Mouse (Mus musculus) forebrain, embryonic 12.5 days (tissue): ENCODE measurements around the gene Olfr993. TPM values are rescaled to one million over a fixed set of nuclear protein-coding genes. Genes with fewer than 3 reads are reported as not detected.

ENCODE experiments used
- ATAC-seq: fragments of 200-750 bp; cut with Nextera tagmentation; 2 replicates; pipeline ENCODE4 v1.8.0; 2017; ENCODE audit warnings: moderate TSS enrichment; ENCODE audit not compliant: low FRiP score
- H3K27ac ChIP-seq: fragments of 300-500 bp; sonication (generic); 2 replicates; pipeline ENCODE4 v1.5.1; 2016; ENCODE audit warnings: mild to moderate bottlenecking
- H3K27me3 ChIP-seq: fragments of 300-500 bp; sonication (generic); 2 replicates; pipeline ENCODE4 v1.6.1; 2016; ENCODE audit warnings: mild to moderate bottlenecking
- H3K36me3 ChIP-seq: fragments of 300-500 bp; sonication (generic); replicated peaks from 2 replicates; pipeline ENCODE4 v1.6.1; 2016; ENCODE audit warnings: mild to moderate bottlenecking
- H3K4me1 ChIP-seq: fragments of 300-500 bp; sonication (generic); 2 replicates; pipeline ENCODE4 v1.6.1; 2016
- H3K4me2 ChIP-seq: fragments of 300-500 bp; sonication (generic); 2 replicates; pipeline ENCODE4 v1.6.1; 2016; ENCODE audit warnings: mild to moderate bottlenecking, moderate library complexity
- H3K4me3 ChIP-seq: fragments of 300-500 bp; sonication (generic); replicated peaks from 2 replicates; pipeline ENCODE4 v1.5.1; 2016; ENCODE audit warnings: mild to moderate bottlenecking
- H3K9ac ChIP-seq: fragments of 300-500 bp; sonication (generic); 2 replicates; pipeline ENCODE4 v1.6.1; 2016; ENCODE audit warnings: mild to moderate bottlenecking
- H3K9me3 ChIP-seq: fragments of 300-500 bp; sonication (generic); 2 replicates; pipeline ENCODE4 v1.6.1; 2016
- WGBS: fragments of 180-500 bp; shearing (Covaris S2); methylation state at CpG from one replicate; pipeline ENCODE4 v1.1.7; 2016; 5-methylcytosine and 5-hydroxymethylcytosine counted together
- polyA plus RNA-seq: library from polyadenylated mRNA; unstranded; fragments of >200 nt; fragmentation: Nextera tagmentation; extraction: Ambion mirVana; gene quantifications from 2 replicates; pipeline ENCODE4 v1.2.1, GENCODE M21; 2016

Gene Olfr993
- not detected in 2 replicates for polyA plus RNA-seq

DNA sequence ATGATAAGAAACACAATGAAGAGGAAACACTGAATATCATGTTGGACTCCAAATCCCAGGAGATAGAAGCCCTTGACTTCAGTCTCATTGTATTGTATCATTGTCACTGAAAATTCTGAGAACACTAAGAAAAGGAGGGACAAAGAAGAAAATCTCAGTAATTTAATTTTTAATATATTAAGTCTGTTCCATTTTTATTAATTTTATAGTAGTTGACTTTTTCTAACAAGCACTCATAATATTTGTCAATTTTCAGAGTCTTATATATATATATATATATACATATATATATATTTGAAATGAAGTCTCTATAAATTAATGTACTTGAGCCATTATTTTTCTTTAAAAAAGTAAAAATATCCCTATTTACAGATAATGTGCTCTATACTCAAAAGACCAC, at the start of gene Olfr993:
Olfr993 (minus strand) TSS at position 101 of the 400 bp plus-strand sequence.
- ATAC-seq: no peak

DNA sequence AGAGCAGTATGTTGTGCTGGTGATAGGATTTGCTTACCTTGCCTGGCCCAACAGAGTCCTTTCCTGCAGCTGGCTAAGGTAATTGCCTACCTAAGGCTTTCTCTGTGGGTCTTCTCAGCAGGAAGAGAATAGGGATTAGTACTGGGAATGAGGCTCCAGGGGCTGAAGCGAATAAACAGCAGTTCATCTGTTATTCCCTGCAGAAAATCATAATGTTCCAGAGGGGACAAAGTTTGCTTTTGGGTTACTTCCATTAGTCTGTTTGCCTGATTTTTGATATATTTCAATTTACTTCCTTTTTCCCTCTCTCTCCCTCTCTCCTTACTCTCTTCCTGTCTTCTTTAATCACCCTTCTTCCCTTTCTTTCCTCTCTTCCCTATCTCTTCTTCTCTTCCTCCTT, 28.9 kb upstream of the Olfr993 start, which contains the start of gene Olfr995:
Olfr995 (minus strand) TSS at position 101 of the 400 bp plus-strand sequence.
- H3K27ac ChIP-seq: no peak within 1 kb of the TSS
- no peak within 1 kb of the TSS for H3K4me2 ChIP-seq
- H3K27me3 ChIP-seq: no peaks in the 10 kb centered on the region
- H3K9ac ChIP-seq: no peak within 1 kb of the TSS
- H3K4me1 ChIP-seq: no peaks in the 10 kb centered on the region
- WGBS: 15% methylated on average over 1 of the region's 1 CpGs
- no peak within 1 kb of the TSS for H3K4me3 ChIP-seq
- H3K9me3 ChIP-seq: no peaks in the 10 kb centered on the region
- no peaks in the 10 kb centered on the region for H3K36me3 ChIP-seq
- ATAC-seq: no peak

More for the DNA sequence above, at the start of gene Olfr993:
- Histone ChIP-seq H3K27ac (no peak within 1 kb of the TSS), H3K4me1 (no peaks in the 10 kb centered on the region), H3K4me2 (no peak within 1 kb of the TSS), H3K4me3 (no peak within 1 kb of the TSS), H3K9me3 (no peaks in the 10 kb centered on the region), H3K36me3 (no peaks in the 10 kb centered on the region), H3K27me3 (no peaks in the 10 kb centered on the region), H3K9ac (no peak within 1 kb of the TSS)

- Histone ChIP-seq H3K27ac (no peak overlapping the region), H3K9me3 (no peaks in the 10 kb centered on the region), H3K36me3 (no peaks in the 10 kb centered on the region), H3K4me3 (no peak overlapping the region), H3K4me1 (no peaks in the 10 kb centered on the region), H3K9ac (no peak overlapping the region), H3K4me2 (no peak overlapping the region), H3K27me3 (no peaks in the 10 kb centered on the region)
- no peak for ATAC-seq
Observed at GRCm38 (mm10) chr2:85442546-85442945, 27.9 kb upstream of the Olfr993 start.

DNA sequence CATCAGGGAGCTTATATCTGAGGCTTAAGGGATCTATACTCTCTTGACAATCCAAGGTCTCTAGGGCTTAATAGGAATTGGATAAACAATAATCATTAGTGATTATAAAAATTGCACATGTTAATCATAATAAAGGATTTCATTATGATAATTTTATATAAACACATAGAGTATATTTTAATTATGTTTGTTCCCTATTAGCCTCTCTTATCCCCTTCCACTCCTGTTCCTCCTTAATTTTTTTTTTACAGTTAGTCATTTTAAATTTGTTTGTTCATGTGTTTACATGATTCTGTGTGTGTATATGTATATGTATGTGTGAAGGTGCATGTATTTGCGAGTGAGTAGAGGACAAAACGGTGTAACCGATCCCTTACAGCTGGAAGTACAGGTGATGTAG, 21.7 kb upstream of the Olfr993 start, which contains the start of gene Olfr994:
Olfr994 (minus strand) TSS at position 101 of the 400 bp plus-strand sequence.
- Histone ChIP-seq H3K9ac (no peak within 1 kb of the TSS), H3K36me3 (no peaks in the 10 kb centered on the region), H3K4me2 (no peak within 1 kb of the TSS), H3K4me3 (no peak within 1 kb of the TSS), H3K4me1 (no peaks in the 10 kb centered on the region), H3K9me3 (no peaks in the 10 kb centered on the region), H3K27me3 (no peaks in the 10 kb centered on the region), H3K27ac (no peak within 1 kb of the TSS)
- ATAC-seq: no peak
- WGBS: 87% methylated on average over 3 of the region's 3 CpGs

- no peak overlapping the region for H3K4me2 ChIP-seq
- H3K4me1 ChIP-seq: no peaks in the 10 kb centered on the region
- no peak overlapping the region for H3K9ac ChIP-seq
- no peak overlapping the region for H3K27ac ChIP-seq
- no peak overlapping the region for H3K4me3 ChIP-seq
- 75% methylated on average over 1 of the region's 1 CpGs for WGBS
- H3K36me3 ChIP-seq: no peaks in the 10 kb centered on the region
- no peaks in the 10 kb centered on the region for H3K9me3 ChIP-seq
- ATAC-seq: no peak
- H3K27me3 ChIP-seq: no peaks in the 10 kb centered on the region
Observed at GRCm38 (mm10) chr2:85425893-85426292, 11.2 kb upstream of the Olfr993 start.

DNA sequence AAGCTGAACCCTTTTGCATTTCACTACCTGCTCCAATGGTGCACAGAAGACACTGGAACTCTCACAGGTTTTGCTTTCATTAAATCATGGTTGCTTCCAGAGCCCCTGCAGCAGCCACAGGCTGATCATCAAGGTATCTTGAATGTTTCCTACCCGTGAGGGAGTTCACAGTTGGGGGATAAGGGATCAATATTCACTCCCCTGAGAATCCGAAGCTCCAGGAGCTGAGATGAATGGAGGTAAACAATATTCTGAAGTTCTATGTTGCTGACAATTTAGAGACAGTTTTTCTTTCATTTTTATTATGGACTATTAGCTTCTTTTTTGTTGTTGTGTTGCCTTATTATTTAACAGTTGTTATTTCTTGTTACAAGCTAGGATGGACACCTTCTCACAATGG, 5.3 kb downstream of the Olfr993 start, which contains the start of gene Olfr992:
Olfr992 (minus strand) TSS at position 101 of the 400 bp plus-strand sequence.
- ATAC-seq: no peak
- H3K4me2 ChIP-seq: no peak within 1 kb of the TSS
- H3K36me3 ChIP-seq: no peaks in the 10 kb centered on the region
- H3K9me3 ChIP-seq: no peaks in the 10 kb centered on the region
- H3K4me1 ChIP-seq: no peaks in the 10 kb centered on the region
- WGBS: 63% methylated on average over 2 of the region's 2 CpGs
- no peak within 1 kb of the TSS for H3K9ac ChIP-seq
- no peak within 1 kb of the TSS for H3K27ac ChIP-seq
- H3K4me3 ChIP-seq: no peak within 1 kb of the TSS
- no peaks in the 10 kb centered on the region for H3K27me3 ChIP-seq

Other genes starting within 250 kb of the Olfr993 start
- gene Lrrc55, start 217.7 kb downstream of the Olfr993 start, polyA plus RNA-seq: 2.8 and 3.1 TPM in 2 replicates
- not detected in 2 replicates for gene Olfr987, start 75.6 kb downstream of the Olfr993 start, polyA plus RNA-seq
- not detected in 2 replicates for gene Olfr988, start 51.6 kb downstream of the Olfr993 start, polyA plus RNA-seq
- gene Olfr992, start 5.4 kb downstream of the Olfr993 start, polyA plus RNA-seq: not detected in 2 replicates
- gene Olfr994, start 21.6 kb upstream of the Olfr993 start, polyA plus RNA-seq: not detected in 2 replicates
- gene Olfr995, start 28.8 kb upstream of the Olfr993 start, polyA plus RNA-seq: not detected in 2 replicates
- not detected in 2 replicates for gene 4833423E24Rik, start 104.1 kb upstream of the Olfr993 start, polyA plus RNA-seq
- gene Olfr996, start 164.3 kb upstream of the Olfr993 start, polyA plus RNA-seq: not detected in 2 replicates
- not detected in 2 replicates for gene Olfr998, start 174.1 kb upstream of the Olfr993 start, polyA plus RNA-seq
- gene Olfr1000, start 197.0 kb upstream of the Olfr993 start, polyA plus RNA-seq: not detected in 2 replicates
- gene Olfr1002, start 235.8 kb upstream of the Olfr993 start, polyA plus RNA-seq: not detected in 2 replicates
- not detected in 2 replicates for gene Olfr154, start 249.6 kb upstream of the Olfr993 start, polyA plus RNA-seq